Mouse (Mus musculus) CH12.LX (cell line): ENCODE measurements around the gene Hsp90ab1. TPM values are rescaled to one million over a fixed set of nuclear protein-coding genes. Genes with fewer than 3 reads are reported as not detected.

ENCODE experiments used
- DNase-seq: peaks from one replicate; pipeline ENCODE4 v3.0.0-alpha.2; 2013; ENCODE audit errors: extremely low read depth
- H3K27ac ChIP-seq: 2 replicates; pipeline ENCODE4 v1.5.1; 2012; ENCODE audit warnings: low read depth, mild to moderate bottlenecking, control low read depth, moderate library complexity; ENCODE audit not compliant: insufficient read depth
- H3K27me3 ChIP-seq: replicated peaks from 2 replicates; pipeline ENCODE3; 2012; ENCODE audit warnings: inconsistent platforms
- H3K36me3 ChIP-seq, 2 experiments: replicated peaks in 1 of 2; 2 replicates each; pipeline versions ENCODE3 to v1.6.1; 2012; ENCODE audit warnings: inconsistent platforms in 1 of 2, low read length in 1 of 2, mild to moderate bottlenecking in 1 of 2, mixed read lengths in 1 of 2, moderate library complexity in 1 of 2; ENCODE audit not compliant: control insufficient read depth in 1 of 2, insufficient read depth in 1 of 2
- H3K4me1 ChIP-seq, 2 experiments: 2 replicates each; pipeline ENCODE4 v1.6.1; 2012; ENCODE audit warnings: inconsistent platforms in 1 of 2, moderate library complexity in 1 of 2; ENCODE audit not compliant: insufficient read depth in 2 of 2, control insufficient read depth in 1 of 2
- H3K4me2 ChIP-seq: 2 replicates; pipeline ENCODE4 v1.6.1; 2012; ENCODE audit warnings: low read depth, mild to moderate bottlenecking, control low read depth; ENCODE audit not compliant: poor library complexity, insufficient read depth, severe bottlenecking
- H3K4me3 ChIP-seq, 3 experiments: fragments of 150-350 bp in 1 of 3; sonication (generic) in 1 of 3; replicated peaks in 1 of 3; 2 replicates each; pipeline versions ENCODE3 to v1.5.1; 2011 to 2012; ENCODE audit warnings: low read depth in 2 of 3, low read length in 2 of 3, mild to moderate bottlenecking in 2 of 3, moderate library complexity in 2 of 3, control low read depth in 1 of 3, improper control_type of control experiment in 1 of 3, inconsistent platforms in 1 of 3, mixed read lengths in 1 of 3; ENCODE audit not compliant: poor library complexity in 1 of 3
- H3K79me2 ChIP-seq: replicated peaks from 2 replicates; pipeline ENCODE4 v1.6.1; 2012; ENCODE audit warnings: mild to moderate bottlenecking, moderate library complexity; ENCODE audit not compliant: control insufficient read depth, poor library complexity, insufficient read depth, severe bottlenecking; ENCODE audit errors: extremely low read depth
- H3K9ac ChIP-seq: 2 replicates; pipeline ENCODE4 v1.6.1; 2012; ENCODE audit warnings: low read depth, mild to moderate bottlenecking, control low read depth, moderate library complexity; ENCODE audit not compliant: insufficient read depth
- H3K9me3 ChIP-seq: replicated peaks from 2 replicates; pipeline ENCODE3; 2012; ENCODE audit warnings: low read length, inconsistent platforms, mixed read lengths
- CHD1 ChIP-seq: IDR thresholded peaks from 2 replicates; pipeline ENCODE4 v1.6.1; 2012; ENCODE audit warnings: low read depth, low read length, improper control_type of control experiment, inconsistent platforms
- CHD2 ChIP-seq: IDR thresholded peaks from 2 replicates; pipeline ENCODE4 v1.6.1; 2011; ENCODE audit warnings: low read length, improper control_type of control experiment
- E2F4 ChIP-seq: IDR thresholded peaks from 2 replicates; pipeline ENCODE4 v1.6.1; 2011; ENCODE audit warnings: low read depth, low read length, improper control_type of control experiment; ENCODE audit not compliant: insufficient replicate concordance
- ELF1 ChIP-seq: IDR thresholded peaks from 2 replicates; pipeline ENCODE4 v1.6.1; 2014; ENCODE audit warnings: low read depth, mild to moderate bottlenecking, inconsistent platforms, low read length, improper control_type of control experiment
- ETS1 ChIP-seq: conservative IDR thresholded peaks from 2 replicates; pipeline ENCODE4 v1.6.1; 2012; ENCODE audit warnings: low read depth, mild to moderate bottlenecking, inconsistent platforms, low read length, improper control_type of control experiment, moderate library complexity
- GABPA ChIP-seq: IDR thresholded peaks from 2 replicates; pipeline ENCODE4 v1.6.1; 2012; ENCODE audit warnings: low read depth, low read length, improper control_type of control experiment, inconsistent platforms; ENCODE audit not compliant: insufficient replicate concordance
- HCFC1 ChIP-seq: IDR thresholded peaks from 2 replicates; pipeline ENCODE4 v1.6.1; 2012; ENCODE audit warnings: low read depth, mild to moderate bottlenecking, inconsistent platforms, low read length, improper control_type of control experiment
- JUN ChIP-seq: IDR thresholded peaks from 2 replicates; pipeline ENCODE4 v1.6.1; 2011; ENCODE audit warnings: low read depth, mild to moderate bottlenecking, low read length, improper control_type of control experiment, moderate library complexity; ENCODE audit not compliant: insufficient read depth
- JUND ChIP-seq: conservative IDR thresholded peaks from 2 replicates; pipeline ENCODE4 v1.6.1; 2011; ENCODE audit warnings: low read depth, low read length, improper control_type of control experiment
- KAT2A ChIP-seq: IDR thresholded peaks from 2 replicates; pipeline ENCODE4 v1.6.1; 2012; ENCODE audit warnings: low read length, improper control_type of control experiment, inconsistent platforms; ENCODE audit not compliant: insufficient replicate concordance
- MAFK ChIP-seq: IDR thresholded peaks from 2 replicates; pipeline ENCODE4 v1.6.1; 2011; ENCODE audit warnings: low read length, improper control_type of control experiment; ENCODE audit not compliant: insufficient replicate concordance
- MAX ChIP-seq: IDR thresholded peaks from 2 replicates; pipeline ENCODE4 v1.6.1; 2011; ENCODE audit warnings: low read length, improper control_type of control experiment
- MAZ ChIP-seq: IDR thresholded peaks from 2 replicates; pipeline ENCODE4 v1.6.1; 2012; ENCODE audit warnings: low read depth, mild to moderate bottlenecking, inconsistent platforms, low read length, improper control_type of control experiment, moderate library complexity
- MEF2A ChIP-seq: IDR thresholded peaks from 2 replicates; pipeline ENCODE4 v1.6.1; 2014; ENCODE audit warnings: low read depth, mild to moderate bottlenecking, inconsistent platforms, low read length, improper control_type of control experiment, borderline replicate concordance
- MXI1 ChIP-seq: IDR thresholded peaks from 2 replicates; pipeline ENCODE4 v1.6.1; 2011; ENCODE audit warnings: mild to moderate bottlenecking, low read depth, low read length, improper control_type of control experiment
- NELFE ChIP-seq: IDR thresholded peaks from 2 replicates; pipeline ENCODE4 v1.6.1; 2011; ENCODE audit warnings: low read depth, low read length, improper control_type of control experiment
- NRF1 ChIP-seq: IDR thresholded peaks from 2 replicates; pipeline ENCODE4 v1.6.1; 2014; ENCODE audit warnings: low read depth, mild to moderate bottlenecking, inconsistent platforms, low read length, improper control_type of control experiment, moderate library complexity
- PAX5 ChIP-seq: IDR thresholded peaks from 2 replicates; pipeline ENCODE4 v1.6.1; 2012; ENCODE audit warnings: low read length, inconsistent platforms, mixed read lengths
- POLR2AphosphoS2 ChIP-seq: IDR thresholded peaks from 2 replicates; pipeline ENCODE4 v1.6.1; 2011; ENCODE audit warnings: low read depth, low read length, improper control_type of control experiment
- RAD21 ChIP-seq: IDR thresholded peaks from 2 replicates; pipeline ENCODE4 v1.6.1; 2011; ENCODE audit warnings: low read depth, mild to moderate bottlenecking, low read length, improper control_type of control experiment, moderate library complexity
- SIN3A ChIP-seq: IDR thresholded peaks from 2 replicates; pipeline ENCODE4 v1.6.1; 2012; ENCODE audit warnings: low read length, improper control_type of control experiment, inconsistent platforms
- TBP ChIP-seq: conservative IDR thresholded peaks from 2 replicates; pipeline ENCODE4 v1.6.1; 2011; ENCODE audit warnings: low read depth, low read length, improper control_type of control experiment
- ZC3H11A ChIP-seq: IDR thresholded peaks from 2 replicates; pipeline ENCODE4 v1.6.1; 2012; ENCODE audit warnings: low read depth, mild to moderate bottlenecking, inconsistent platforms, low read length, improper control_type of control experiment
- ZNF384 ChIP-seq: IDR thresholded peaks from 2 replicates; pipeline ENCODE4 v1.6.1; 2012; ENCODE audit warnings: low read depth, low read length, improper control_type of control experiment, inconsistent platforms
- dilution Hi-C: fragments of 300-500 bp; cut with MboI; formaldehyde crosslinking; loops from 2 replicates; pipeline ENCODE4 v1.14.3; 2020; ENCODE audit warnings: low sequenced_read_pairs; ENCODE audit not compliant: extremely low pct_unique_long_range_greater_than_20kb, extremely low pct_ligation_motif_present
- in situ Hi-C: fragments of 300-500 bp; cut with MboI; formaldehyde crosslinking; loops from 3 replicates; pipeline ENCODE4 v1.14.3; 2019; ENCODE audit warnings: low sequenced_read_pairs, low pct_ligation_motif_present, low pct_unique_long_range_greater_than_20kb, mixed read lengths
- polyA plus RNA-seq: library from polyadenylated mRNA; unstranded; fragments of >175 nt; gene quantifications from 2 replicates; pipeline ENCODE4 v1.2.1, GENCODE M21; 2012; ENCODE audit warnings: low read depth; ENCODE audit not compliant: insufficient read length
- total RNA-seq, 2 experiments: library from RNA; depleted of rRNA; stranded (reverse); fragments of 300-350 nt in 1 of 2; fragments of >200 nt in 1 of 2; gene quantifications; 2 replicates each; pipeline ENCODE4 v1.2.3; 2012 to 2014

The Hsp90ab1 gene
- total and polyA plus RNA-seq, 3 experiments = 790 to 4,858 (median 1,180) TPM

- Histone ChIP-seq H3K27me3 (peaks cover 4% of the 10 kb centered on the region), H3K27ac (no peak overlapping the region), H3K36me3 (peaks cover 48 to 64% of the 10 kb centered on the region in 2 experiments), H3K4me1 (no peaks in the 10 kb centered on the region), H3K4me2 (no peak overlapping the region), H3K4me3 (no peak overlapping the region), H3K79me2 (no peaks in the 10 kb centered on the region), H3K9ac (no peak overlapping the region), H3K9me3 (no peaks in the 10 kb centered on the region)
- no peak for DNase-seq
- dilution Hi-C loops (no loop called here), in situ Hi-C loops (no loop called here)
- TF ChIP-seq MAZ (no peak), HCFC1 (no peak), ZNF384 (no peak), MXI1 (no peak), JUN (no peak), MAX (no peak), ELF1 (no peak), E2F4 (no peak), TBP (no peak), NRF1 (no peak), SIN3A (no peak), ETS1 (no peak), CHD1 (no peak), JUND (no peak), POLR2AphosphoS2 (no peak), RAD21 (no peak), KAT2A (no peak), CHD2 (no peak)
Measured at GRCm38 (mm10) chr17:45520136-45520535, 52.9 kb downstream of the Hsp90ab1 start.

DNA sequence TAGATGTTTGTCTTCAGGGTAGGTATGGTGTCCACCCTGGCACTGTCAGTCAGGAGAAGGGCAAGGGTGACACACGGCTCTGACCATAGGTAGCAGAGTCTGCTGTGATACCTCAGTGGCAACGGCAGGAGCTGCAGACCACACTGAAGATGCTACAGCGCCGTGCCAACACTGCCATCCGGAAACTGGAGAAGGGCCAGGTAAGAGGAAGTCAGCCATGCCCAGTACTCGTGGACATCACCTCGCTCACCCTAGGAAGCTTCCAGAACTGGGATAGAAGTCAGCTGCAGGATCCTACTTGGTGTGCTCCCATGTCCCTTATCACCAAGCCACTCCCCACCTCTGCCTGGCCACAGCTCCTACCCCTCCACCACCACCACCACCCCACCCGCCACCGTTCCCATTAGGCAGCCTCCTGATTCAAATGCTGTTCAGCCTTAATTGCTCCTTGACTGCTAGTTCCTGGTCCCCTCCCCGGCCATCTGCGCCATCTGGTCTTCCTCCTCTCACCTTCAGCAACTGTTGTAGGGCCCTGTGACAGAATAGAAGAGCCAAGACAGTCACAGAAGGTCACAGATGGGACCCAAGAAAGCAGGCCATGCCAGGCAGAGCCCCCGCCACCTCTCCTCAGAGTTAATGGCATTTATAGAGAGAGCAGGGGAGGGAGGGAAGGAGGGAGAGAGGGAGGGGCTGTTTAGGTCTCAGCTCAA is 54.1 kb downstream of the Hsp90ab1 start:
- TF ChIP-seq TBP (no peak), GABPA (no peak), ZC3H11A (no peak), MAFK (no peak), PAX5 (no peak), ZNF384 (no peak), MEF2A (no peak), NELFE (no peak)
- Histone ChIP-seq H3K27me3 (no peaks in the 10 kb centered on the region), H3K4me1 (no peaks in the 10 kb centered on the region), H3K9me3 (no peaks in the 10 kb centered on the region), H3K9ac (no peak overlapping the region), H3K79me2 (no peaks in the 10 kb centered on the region), H3K27ac (no peak overlapping the region), H3K4me3 (no peak overlapping the region), H3K4me2 (no peak overlapping the region), H3K36me3 (peaks cover 55 to 74% of the 10 kb centered on the region in 2 experiments)
- dilution Hi-C loops = no loop called here
- DNase-seq = no peak
- in situ Hi-C loops = loop anchor here (5.0 kb wide), 1 partner anchor 33 kb away; no protein-coding TSS in a partner anchor
